In genomic region chr11:54751502-54751901, GRCm38 (mm10) we compare ENCODE assay signal across 15 mouse cellular contexts. TPM values are rescaled to one million over a fixed set of nuclear protein-coding genes. Genes with fewer than 3 reads are reported as not detected.
DNase-seq lines count a peak whose midpoint lies in the region; ATAC-seq and TF ChIP-seq lines count a peak whose summit lies in the region.
"Had no signal": no experiment of that assay in that cellular context is flagged by ENCODE, and none has a peak within 500 bp of the region (broad histone marks: within the 10 kb centered on the region; RNA-seq: fewer than 3 reads in every experiment).

No protein-coding gene starts in this region.

- TF ChIP-seq CTCF in gastrocnemius, adult 2 months (IDR thresholded peaks at IDR 0.05), result no peak
- TF ChIP-seq CTCF in brain, embryonic 14.5 days (IDR thresholded peaks at IDR 0.05; ENCODE audit: borderline replicate concordance, extremely low read depth, insufficient read depth, insufficient read length), result no peak

- H3K4me3 ChIP-seq in gastrocnemius, adult 2 months, result peak overlapping the region; percentile 21
- H3K4me3 ChIP-seq in midbrain, embryonic 10.5 days, result no peak overlapping the region
- no peak overlapping the region for H3K4me3 ChIP-seq in midbrain, embryonic 11.5 days (ENCODE audit: low read depth, low read length)
- H3K4me3 ChIP-seq: forebrain, embryonic 13.5 days; heart, embryonic 13.5 days; neural tube, embryonic 12.5 days had no signal

- H3K36me3 ChIP-seq in midbrain, embryonic 10.5 days, result peaks cover 76% of the 10 kb centered on the region
- H3K36me3 ChIP-seq in midbrain, embryonic 11.5 days (ENCODE audit: control insufficient read depth, insufficient read depth, low read length), result peaks cover 5% of the 10 kb centered on the region; the same call in 1 of the 2 replicates

- H3K9me3 ChIP-seq in midbrain, embryonic 10.5 days (replicated peaks), result peaks cover 5% of the 10 kb centered on the region; the same call in 1 of the 2 replicates
- H3K9me3 ChIP-seq in midbrain, embryonic 11.5 days (ENCODE audit: control insufficient read depth, low read length), result no peaks in the 10 kb centered on the region
- H3K9me3 ChIP-seq: heart, embryonic 13.5 days; neural tube, embryonic 12.5 days had no signal

- H3K27me3 ChIP-seq in midbrain, embryonic 10.5 days (ENCODE audit: low read depth, poor library complexity, severe bottlenecking), result no peaks in the 10 kb centered on the region
- no peaks in the 10 kb centered on the region for H3K27me3 ChIP-seq in midbrain, embryonic 11.5 days (ENCODE audit: control insufficient read depth, insufficient read depth, low read length)
- H3K27me3 ChIP-seq: forebrain, embryonic 13.5 days; heart, embryonic 13.5 days; neural tube, embryonic 12.5 days had no signal

- DNase-seq in gastrocnemius, adult 2 months, result peak; percentile 56
- DNase-seq in gastrocnemius, postnatal 4 days (ENCODE audit: low spot score in 2 of 2), result no peak
- DNase-seq in midbrain, embryonic 10.5 days (ENCODE audit: low spot score), result no peak
- DNase-seq in midbrain, embryonic 11.5 days (ENCODE audit: low spot score, missing footprints), result no peak
- DNase-seq in brain, embryonic 14.5 days (ENCODE audit: low read depth), result peak; percentile 60
- DNase-seq in heart, postnatal 14 days, result peak; percentile 13 to 26
- DNase-seq: cerebellum, adult 8-10 months; kidney, postnatal 25 days; thymus, postnatal 36 days had no signal

- peaks cover 44% of the 10 kb centered on the region for H3K4me1 ChIP-seq in midbrain, embryonic 10.5 days
- peaks cover 21% of the 10 kb centered on the region for H3K4me1 ChIP-seq in midbrain, embryonic 11.5 days (ENCODE audit: control insufficient read depth, insufficient read depth, low read length)

- intact Hi-C loops in gastrocnemius, adult 2 months (cut with DNase I), result loop anchor here (5.0 kb wide), 1 partner anchor 36 kb away; the partner anchor contains the start of gene Cdc42se2
- intact Hi-C loops in heart, postnatal 14 days (cut with DNase I), result loop anchor here (5.0 kb wide), 1 partner anchor 36 kb away; the partner anchor contains the start of gene Cdc42se2

- peak overlapping the region; percentile 79 for H3K27ac ChIP-seq in gastrocnemius, adult 2 months
- peak overlapping the region; percentile 43; the same call in 1 of the 2 replicates for H3K27ac ChIP-seq in midbrain, embryonic 10.5 days (replicated peaks)
- no peak overlapping the region for H3K27ac ChIP-seq in midbrain, embryonic 11.5 days (ENCODE audit: low read depth, low read length)
- H3K27ac ChIP-seq: heart, embryonic 13.5 days; neural tube, embryonic 12.5 days had no signal

- no peak overlapping the region for H3K4me2 ChIP-seq in midbrain, embryonic 11.5 days
- H3K4me2 ChIP-seq: forebrain, embryonic 13.5 days; heart, embryonic 13.5 days; liver, embryonic 11.5 days; neural tube, embryonic 12.5 days had no signal

- no peak for ATAC-seq in midbrain, embryonic 11.5 days (ENCODE audit: low FRiP score)
- ATAC-seq in megakaryocyte, adult 5-6 weeks (ENCODE audit: poor library complexity, severe bottlenecking), result no peak
- no peak for ATAC-seq in activated CD4-positive, CD25-positive, alpha-beta regulatory T cell, adult 4 months
- ATAC-seq: forebrain, embryonic 13.5 days had no signal

- TF ChIP-seq POLR2A in brain, embryonic 14.5 days (IDR thresholded peaks at IDR 0.05; ENCODE audit: borderline replicate concordance, extremely low read depth, insufficient read depth, insufficient read length, poor library complexity, severe bottlenecking), result no peak

- WGBS in midbrain, embryonic 10.5 days, result 73% methylated on average over 4 of the region's 4 CpGs
- WGBS in midbrain, embryonic 11.5 days, result 68% methylated on average over 4 of the region's 4 CpGs

- H3K9ac ChIP-seq in midbrain, embryonic 11.5 days (ENCODE audit: low read length), result no peak overlapping the region
- H3K9ac ChIP-seq: forebrain, embryonic 13.5 days; heart, embryonic 13.5 days; neural tube, embryonic 12.5 days had no signal

RNA-seq across cellular contexts. Expression of gene Cdc42se2, which starts 36.0 kb away (rescaled TPM):
- total RNA-seq in gastrocnemius, adult 2 months (2021), result 10 to 100 TPM; 14.4 to 19.6 TPM
- total RNA-seq in gastrocnemius, postnatal 4 days (2021), result 10 to 100 TPM; 30.9 to 36.3 TPM
- polyA plus RNA-seq in midbrain, embryonic 10.5 days (2016; fragmentation: Nextera tagmentation; extraction: Ambion mirVana), result 229 and 253 TPM in 2 replicates
- polyA plus RNA-seq in midbrain, embryonic 11.5 days (2014; fragmentation: Nextera tagmentation; extraction: Ambion mirVana), result 259 and 281 TPM in 2 replicates
- 118 and 144 TPM in 2 replicates for polyA plus RNA-seq in brain, embryonic 14.5 days (2012; rRNA removed)
- 10 to 100 TPM; 28.8 to 28.9 TPM for total RNA-seq in heart, postnatal 14 days (2021)
- total RNA-seq in megakaryocyte, adult 5-6 weeks (2015), result 70.3 and 73.9 TPM in 2 replicates
- total RNA-seq in megakaryocyte, adult 5-6 weeks (2017), result 92.6 and 94.5 TPM in 2 replicates
- 100 to 1,000 TPM; 286 to 321 TPM for polyA plus RNA-seq in activated CD4-positive, CD25-positive, alpha-beta regulatory T cell, adult 4 months (2017; shearing (Covaris generic))

Comparison
In these comparisons a context has a peak if more than half of its experiments do, and no peak if none do; other contexts are left out.
1. DNase-seq: peak in gastrocnemius, adult 2 months (single experiment), brain, embryonic 14.5 days (single experiment) and heart, postnatal 14 days (2 of 2); none in gastrocnemius, postnatal 4 days (0 of 2), midbrain, embryonic 10.5 days (single experiment) and midbrain, embryonic 11.5 days (single experiment).